Mouse (Mus musculus) liver, embryonic 11.5 days (tissue): ENCODE results near the gene Asxl2. TPM values are rescaled to one million over a fixed set of nuclear protein-coding genes. Genes with fewer than 3 reads are reported as not detected.

Source experiments
- ATAC-seq: fragments of 200-750 bp; cut with Nextera tagmentation; replicated peaks from 2 replicates; pipeline ENCODE4 v1.8.0; 2017; ENCODE audit warnings: moderate number of reproducible peaks, mild to moderate bottlenecking, moderate TSS enrichment, moderate library complexity; ENCODE audit not compliant: low FRiP score
- DNase-seq: peaks from one replicate; pipeline ENCODE4 v3.0.0-alpha.2; 2017; ENCODE audit warnings: low spot score
- H3K27ac ChIP-seq: fragments of 300-500 bp; sonication (generic); 2 replicates; pipeline ENCODE4 v1.5.1; 2014; ENCODE audit warnings: mild to moderate bottlenecking, low read depth, low read length, control low read depth
- H3K27me3 ChIP-seq: fragments of 300-500 bp; sonication (generic); replicated peaks from 2 replicates; pipeline ENCODE4 v1.6.1; 2014; ENCODE audit warnings: low read length, mixed read lengths; ENCODE audit not compliant: control insufficient read depth, insufficient read depth
- H3K36me3 ChIP-seq: fragments of 300-500 bp; sonication (generic); 2 replicates; pipeline ENCODE4 v1.6.1; 2014; ENCODE audit warnings: mild to moderate bottlenecking, low read length, moderate library complexity, mixed read lengths; ENCODE audit not compliant: control insufficient read depth, insufficient read depth
- H3K4me1 ChIP-seq: fragments of 300-500 bp; sonication (generic); replicated peaks from 2 replicates; pipeline ENCODE4 v1.6.1; 2014; ENCODE audit warnings: low read length, mixed read lengths; ENCODE audit not compliant: control insufficient read depth, insufficient read depth
- H3K4me2 ChIP-seq: fragments of 300-500 bp; sonication (generic); 2 replicates; pipeline ENCODE4 v1.6.1; 2014; ENCODE audit warnings: mild to moderate bottlenecking, control low read depth, moderate library complexity
- H3K4me3 ChIP-seq: fragments of 300-500 bp; sonication (generic); 2 replicates; pipeline ENCODE4 v1.5.1; 2014; ENCODE audit warnings: low read depth, low read length, control low read depth
- H3K9ac ChIP-seq: fragments of 300-500 bp; sonication (generic); 2 replicates; pipeline ENCODE4 v1.6.1; 2014; ENCODE audit warnings: low read depth, low read length, control low read depth
- H3K9me3 ChIP-seq: fragments of 300-500 bp; sonication (generic); 2 replicates; pipeline ENCODE4 v1.6.1; 2016; ENCODE audit warnings: low read length, inconsistent platforms, mixed read lengths; ENCODE audit not compliant: control insufficient read depth
- WGBS: fragments of 180-500 bp; shearing (Covaris S2); extraction: QIAGEN DNeasy Blood & Tissue Kit; methylation state at CpG from one replicate; pipeline ENCODE4 v1.1.7; 2014; 5-methylcytosine and 5-hydroxymethylcytosine counted together
- polyA plus RNA-seq: library from polyadenylated mRNA; unstranded; fragments of >200 nt; fragmentation: Nextera tagmentation; extraction: Ambion mirVana; gene quantifications from 2 replicates; pipeline ENCODE4 v1.2.1, GENCODE M21; 2014

The Asxl2 gene
- polyA plus RNA-seq, 1 experiment from 2014 or later: 21.4 TPM

- H3K9ac ChIP-seq: no peak overlapping the region
- no peaks in the 10 kb centered on the region for H3K27me3 ChIP-seq
- ATAC-seq (no peak), DNase-seq (no peak)
- H3K4me2 ChIP-seq: no peak overlapping the region
- H3K9me3 ChIP-seq: no peaks in the 10 kb centered on the region
- no peaks in the 10 kb centered on the region for H3K36me3 ChIP-seq
- 69% methylated on average over 3 of the region's 3 CpGs for WGBS
- 0 out of 2 replicates have a peak, but pooled peaks cover 2% of the 10 kb centered on the region for H3K4me1 ChIP-seq
- no peak overlapping the region for H3K4me3 ChIP-seq
- no peak overlapping the region for H3K27ac ChIP-seq
These were observed 118.8 kb downstream of the Asxl2 start for GRCm38 (mm10) chr12:3545451-3545850.

GRCm38 (mm10) chr12:3546121-3546658 lies 119.5 kb downstream of the Asxl2 start:
- no peak for DNase-seq
- ATAC-seq: no peak
- 0 out of 2 replicates have a peak, but pooled peaks cover 2% of the 10 kb centered on the region for H3K4me1 ChIP-seq
- 45% methylated on average over 4 of the region's 4 CpGs for WGBS
- H3K27ac ChIP-seq: no peak overlapping the region
- H3K4me3 ChIP-seq: no peak overlapping the region
- H3K27me3 ChIP-seq: no peaks in the 10 kb centered on the region
- H3K9ac ChIP-seq: no peak overlapping the region
- H3K9me3 ChIP-seq: no peaks in the 10 kb centered on the region
- no peaks in the 10 kb centered on the region for H3K36me3 ChIP-seq
- H3K4me2 ChIP-seq: no peak overlapping the region

- no peak overlapping the region for H3K4me3 ChIP-seq
- no peaks in the 10 kb centered on the region for H3K27me3 ChIP-seq
- no peak overlapping the region for H3K4me2 ChIP-seq
- ATAC-seq (no peak), DNase-seq (no peak)
- H3K9me3 ChIP-seq: no peaks in the 10 kb centered on the region
- H3K36me3 ChIP-seq: no peaks in the 10 kb centered on the region
- H3K4me1 ChIP-seq: 0 out of 2 replicates have a peak, but pooled peaks cover 2% of the 10 kb centered on the region
- WGBS: 54% methylated on average over 6 of the region's 6 CpGs
- H3K27ac ChIP-seq: no peak overlapping the region
- no peak overlapping the region for H3K9ac ChIP-seq
These were observed 120.1 kb downstream of the Asxl2 start for GRCm38 (mm10) chr12:3546781-3547180.

GRCm38 (mm10) chr12:3547506-3547905 lies 120.8 kb downstream of the Asxl2 start:
- 51% methylated on average over 4 of the region's 4 CpGs for WGBS
- H3K36me3 ChIP-seq: no peaks in the 10 kb centered on the region
- ATAC-seq (no peak), DNase-seq (no peak)
- H3K4me1 ChIP-seq: 0 out of 2 replicates have a peak, but pooled peaks cover 2% of the 10 kb centered on the region
- no peak overlapping the region for H3K27ac ChIP-seq
- no peak overlapping the region for H3K4me2 ChIP-seq
- no peaks in the 10 kb centered on the region for H3K9me3 ChIP-seq
- H3K4me3 ChIP-seq: no peak overlapping the region
- H3K27me3 ChIP-seq: no peaks in the 10 kb centered on the region
- H3K9ac ChIP-seq: no peak overlapping the region

- Histone ChIP-seq H3K9me3 (no peaks in the 10 kb centered on the region), H3K27ac (no peak overlapping the region), H3K27me3 (no peaks in the 10 kb centered on the region), H3K9ac (no peak overlapping the region), H3K36me3 (no peaks in the 10 kb centered on the region), H3K4me2 (no peak overlapping the region), H3K4me3 (no peak overlapping the region), H3K4me1 (0 out of 2 replicates have a peak, but pooled peaks cover 2% of the 10 kb centered on the region)
- DNase-seq (no peak), ATAC-seq (no peak)
- 59% methylated on average over 3 of the region's 3 CpGs for WGBS
These were observed 121.3 kb downstream of the Asxl2 start for GRCm38 (mm10) chr12:3547911-3548310.

- Histone ChIP-seq H3K9me3 (no peaks in the 10 kb centered on the region), H3K4me2 (no peak overlapping the region), H3K4me1 (0 out of 2 replicates have a peak, but pooled peaks cover 2% of the 10 kb centered on the region), H3K4me3 (no peak overlapping the region), H3K36me3 (no peaks in the 10 kb centered on the region), H3K27ac (no peak overlapping the region), H3K9ac (no peak overlapping the region), H3K27me3 (no peaks in the 10 kb centered on the region)
- 36% methylated on average over 5 of the region's 5 CpGs for WGBS
- DNase-seq (no peak), ATAC-seq (no peak)
These were observed 122.0 kb downstream of the Asxl2 start for GRCm38 (mm10) chr12:3548582-3549211.

- H3K9me3 ChIP-seq: no peaks in the 10 kb centered on the region
- ATAC-seq: peak; percentile 67; the same call in 1 of the 2 replicates
- peak overlapping the region; percentile 53 for H3K4me2 ChIP-seq
- no peak overlapping the region for H3K27ac ChIP-seq
- WGBS: 10% methylated on average over 13 of the region's 13 CpGs
- H3K4me3 ChIP-seq: peak overlapping the region; percentile 35
- no peaks in the 10 kb centered on the region for H3K27me3 ChIP-seq
- DNase-seq: peak; percentile 69
- H3K9ac ChIP-seq: 0 out of 2 replicates have a peak overlapping the region, but pooled peaks have one; percentile 14
- no peaks in the 10 kb centered on the region for H3K36me3 ChIP-seq
- H3K4me1 ChIP-seq: 0 out of 2 replicates have a peak, but pooled peaks cover 2% of the 10 kb centered on the region
These were observed 123.6 kb downstream of the Asxl2 start for GRCm38 (mm10) chr12:3550280-3550679.
